Mouse (Mus musculus): Measurements from ENCODE around the gene 4933406M09Rik. TPM values are rescaled to one million over a fixed set of nuclear protein-coding genes. Genes with fewer than 3 reads are reported as not detected.

Gene 4933406M09Rik
- total RNA-seq, 2 experiments from 2014 or later: not detected

DNA sequence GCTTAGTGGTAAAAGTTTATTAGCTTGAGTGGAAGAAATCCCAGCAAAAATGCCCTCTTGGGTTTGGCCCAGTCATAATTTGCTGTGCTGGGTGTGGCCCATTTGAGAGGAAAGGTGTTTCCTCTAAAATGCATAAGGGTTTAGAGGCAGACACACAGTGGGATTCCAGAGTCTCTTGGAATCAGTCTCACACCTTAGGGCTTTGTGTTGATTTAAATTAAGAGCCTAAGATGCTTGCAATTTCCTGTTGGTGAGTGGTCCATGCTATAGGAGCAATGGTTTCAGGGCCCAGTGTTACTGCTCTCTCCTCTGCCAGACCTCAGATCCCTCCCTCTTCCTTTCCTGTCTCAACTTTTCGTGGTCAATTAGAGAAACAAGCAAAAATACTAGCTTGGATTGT is 33.4 kb downstream of the 4933406M09Rik start:
- intact Hi-C loops (cut with DNase I): loop anchor here (5.0 kb wide), 2 partner anchors 37 to 73 kb away; partner anchors contain the start of gene Rabif
- DNase-seq: no peak

DNA sequence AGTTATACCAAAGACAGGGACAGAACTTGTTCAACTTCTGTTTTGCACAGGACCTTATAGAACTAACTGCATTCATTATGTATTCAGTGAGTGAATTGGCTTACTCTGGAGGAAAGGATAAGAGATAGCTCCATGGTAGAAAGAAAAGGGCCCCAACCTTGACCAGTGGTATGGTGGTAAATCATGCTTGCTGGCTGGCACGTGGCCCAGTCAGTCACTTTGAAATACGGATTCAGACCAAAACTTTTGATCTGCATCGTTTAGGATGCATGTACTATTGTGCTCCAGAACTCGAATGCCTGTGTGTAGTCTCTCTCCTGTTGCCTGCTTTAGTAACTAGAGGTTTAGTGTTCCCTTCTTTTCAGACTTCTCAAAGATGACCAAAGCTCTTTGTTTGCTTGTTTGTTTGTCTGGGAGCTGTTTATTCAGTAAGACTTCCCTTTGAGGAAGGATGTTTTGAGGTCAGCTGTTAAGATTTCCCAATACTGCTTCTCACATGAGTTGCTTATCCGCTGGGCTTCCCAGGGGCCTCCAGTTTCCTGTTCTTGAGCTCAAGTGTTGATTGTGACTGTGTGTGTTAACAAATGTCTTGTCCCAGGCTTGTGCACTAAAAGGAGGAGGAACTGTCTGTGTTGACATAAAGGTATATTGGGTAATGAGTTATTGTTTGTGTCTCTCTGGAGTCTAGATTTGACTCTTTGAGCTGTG is 34.2 kb downstream of the 4933406M09Rik start:
- DNase-seq: no peak
- intact Hi-C loops (cut with DNase I): loop anchor here (5.0 kb wide), 2 partner anchors 38 to 72 kb away; partner anchors contain the start of gene Rabif

DNA sequence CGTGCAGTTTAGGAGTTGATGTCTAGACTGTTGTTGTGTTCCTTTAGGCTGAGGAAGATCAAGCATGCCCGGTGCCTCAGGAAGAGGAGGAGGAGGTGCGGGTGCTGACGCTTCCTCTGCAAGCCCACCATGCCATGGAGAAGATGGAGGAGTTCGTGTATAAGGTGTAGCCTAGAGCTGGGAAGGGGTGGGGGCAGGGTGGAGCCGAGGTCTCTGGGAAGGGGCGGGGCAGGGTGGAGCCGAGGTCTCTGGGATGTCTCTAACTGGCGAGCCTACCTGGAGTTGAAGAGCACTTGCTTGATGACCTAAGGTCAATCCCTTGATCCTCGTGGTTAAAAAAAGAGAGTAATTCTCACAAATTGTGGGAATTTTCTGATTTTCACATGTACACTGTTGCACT is 38.2 kb downstream of the 4933406M09Rik start:
- DNase-seq: no peak
- intact Hi-C loops (cut with DNase I): no loop called here

DNA sequence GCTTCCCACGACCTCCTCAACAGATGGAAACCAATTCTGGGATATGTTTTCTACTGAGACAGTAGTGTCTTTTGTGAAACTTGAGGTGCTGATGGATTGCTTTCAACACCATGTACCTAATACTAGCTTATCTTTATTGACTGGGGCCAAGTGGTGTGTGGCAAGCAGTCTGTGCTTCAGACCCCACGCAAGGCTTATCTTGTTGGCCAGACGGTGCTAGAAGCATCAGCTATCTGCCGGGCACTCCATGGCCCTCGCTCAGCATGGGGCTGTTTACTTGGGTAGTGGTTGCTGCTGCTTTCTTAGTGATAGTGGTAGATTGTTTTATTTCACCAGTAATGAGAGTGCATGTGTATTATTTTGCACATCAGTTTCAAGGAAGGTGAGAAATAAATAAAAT is 40.5 kb downstream of the 4933406M09Rik start:
- no peak for DNase-seq

GRCm38 (mm10) chr1:134433002-134433401 is 47.3 kb downstream of the 4933406M09Rik start:
- intact Hi-C loops (cut with DNase I): no loop called here
- no peak for DNase-seq

More for the DNA sequence above, 40.5 kb downstream of the 4933406M09Rik start:
- intact Hi-C loops (cut with DNase I): no loop called here

DNA sequence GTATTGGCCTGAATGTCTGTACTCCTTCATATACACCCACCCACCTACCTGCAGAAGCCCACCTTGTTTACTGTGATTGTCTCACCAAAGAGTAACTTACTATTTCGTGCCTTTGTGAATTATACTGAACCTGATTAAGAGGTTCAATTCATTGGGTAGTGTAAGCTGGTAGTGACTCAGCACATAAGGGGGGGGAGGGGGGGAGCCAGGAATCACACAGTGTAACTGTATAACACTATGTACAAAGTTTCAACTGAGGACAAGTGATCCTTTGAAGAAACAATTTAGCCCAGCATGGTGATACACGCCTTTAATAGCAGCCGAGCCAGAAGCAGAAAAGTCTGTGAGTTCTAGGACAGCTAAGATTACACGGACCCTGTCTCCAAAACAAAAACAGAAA is 47.7 kb downstream of the 4933406M09Rik start:
- no peak for DNase-seq
- intact Hi-C loops (cut with DNase I): no loop called here

- intact Hi-C loops (cut with DNase I): no loop called here
Measured at GRCm38 (mm10) chr1:134435414-134435813, 49.7 kb downstream of the 4933406M09Rik start.

DNA sequence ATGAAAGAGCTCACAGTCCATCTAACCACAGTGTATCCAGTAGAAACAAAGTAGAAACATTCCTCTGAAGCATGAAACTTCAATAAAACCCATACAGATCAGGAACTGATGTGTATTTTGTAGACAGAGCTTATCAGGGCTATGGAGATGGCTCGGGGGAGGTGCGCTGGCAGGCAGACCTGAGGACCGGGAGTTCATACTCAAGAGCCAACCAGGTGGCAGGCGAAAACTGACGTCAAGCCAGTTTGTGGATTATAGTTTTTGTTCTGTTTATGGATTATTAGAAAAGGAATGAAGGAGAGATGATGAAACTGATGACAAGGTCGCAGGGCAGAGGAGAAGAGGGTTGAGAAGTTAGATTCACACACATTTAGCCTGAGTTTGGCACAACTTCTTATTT is 54.7 kb downstream of the 4933406M09Rik start:
- no peak for DNase-seq
- intact Hi-C loops (cut with DNase I): no loop called here

More at GRCm38 (mm10) chr1:134435414-134435813, 49.7 kb downstream of the 4933406M09Rik start:
- no peak for DNase-seq

Other genes with a start within 250 kb of the 4933406M09Rik start
- 1 to 10 TPM in 1 of 2 experiments, under 1 TPM in 1; 0.57 to 1.1 TPM for gene Chil1, start 203.8 kb upstream of the 4933406M09Rik start, total RNA-seq (2021)
- gene Mybph, start 192.5 kb upstream of the 4933406M09Rik start, total RNA-seq (2021): not detected
- gene Adora1, start 150.5 kb upstream of the 4933406M09Rik start, total RNA-seq (2021): 10 to 100 TPM; 18.4 to 19.8 TPM
- not detected for gene Myog, start 96.0 kb upstream of the 4933406M09Rik start, total RNA-seq (2021)
- gene Ppfia4, start 53.0 kb upstream of the 4933406M09Rik start, total RNA-seq (2021): 1 to 10 TPM; 1.4 to 1.6 TPM
- gene Tmem183a, start 24.0 kb upstream of the 4933406M09Rik start, total RNA-seq (2021): 10 to 100 TPM; 21.6 to 22.1 TPM
- 10 to 100 TPM; 26.1 to 27.0 TPM for gene Cyb5r1, start 19.6 kb downstream of the 4933406M09Rik start, total RNA-seq (2021)
- gene Adipor1, start 29.4 kb downstream of the 4933406M09Rik start, total RNA-seq (2021): 100 to 1,000 TPM; 137 to 143 TPM
- 10 to 100 TPM; 20.3 to 21.5 TPM for gene Klhl12, start 69.6 kb downstream of the 4933406M09Rik start, total RNA-seq (2021)
- 1 to 10 TPM; 8.9 to 9.8 TPM for gene Rabif, start 108.7 kb downstream of the 4933406M09Rik start, total RNA-seq (2021)
- gene Mgat4e, start 163.7 kb downstream of the 4933406M09Rik start, total RNA-seq (2021): not detected
- 10 to 100 TPM; 17.2 to 17.7 TPM for gene Kdm5b, start 174.2 kb downstream of the 4933406M09Rik start, total RNA-seq (2021)